In the genomic region with DNA sequence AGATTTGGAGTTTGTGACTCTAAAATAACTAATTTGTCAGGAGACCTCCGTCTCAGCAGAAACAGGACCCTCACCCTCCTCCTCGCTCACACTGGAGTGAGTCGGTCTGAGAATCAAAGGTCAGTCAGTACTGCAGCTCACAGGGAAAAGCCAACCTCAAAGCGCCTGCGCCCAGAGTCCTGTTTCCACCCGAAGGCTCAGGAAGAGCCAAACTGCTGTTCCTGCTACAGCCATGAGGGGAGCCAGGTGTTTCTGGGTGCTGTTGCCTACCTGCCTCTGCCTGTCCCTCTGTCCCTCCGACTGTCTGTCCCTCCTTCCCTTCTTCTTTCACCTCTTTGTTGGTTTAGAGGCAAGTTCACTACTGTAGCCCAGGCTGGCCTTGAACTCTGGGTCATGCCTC, we compare ENCODE assay signal across 12 mouse cellular contexts. TPM values are rescaled to one million over a fixed set of nuclear protein-coding genes. Genes with fewer than 3 reads are reported as not detected.
DNase-seq lines count a peak whose midpoint lies in the region; ATAC-seq and TF ChIP-seq lines count a peak whose summit lies in the region.
"Had no signal": no experiment of that assay in that cellular context is flagged by ENCODE, and none has a peak within 500 bp of the region (broad histone marks: within the 10 kb centered on the region; RNA-seq: fewer than 3 reads in every experiment).

No protein-coding gene starts in this region.

- H3K4me3 ChIP-seq in stomach, postnatal 0 days (ENCODE audit: low read depth, low read length): no peak overlapping the region

- no peaks in the 10 kb centered on the region for H3K4me1 ChIP-seq in stomach, postnatal 0 days (replicated peaks; ENCODE audit: control insufficient read depth, insufficient read depth)

- no peak overlapping the region for H3K27ac ChIP-seq in stomach, postnatal 0 days (replicated peaks)

- H3K4me2 ChIP-seq in stomach, postnatal 0 days (replicated peaks; ENCODE audit: low read depth): no peak overlapping the region

- no peak for TF ChIP-seq EP300 in stomach, postnatal 0 days (optimal IDR thresholded peaks at IDR 0.05)

- peak; percentile 58 for TF ChIP-seq CTCF in stomach, postnatal 0 days (IDR thresholded peaks at IDR 0.05; ENCODE audit: low read depth)

- peak; percentile 4 for DNase-seq in gastrocnemius, postnatal 10 days
- no peak for DNase-seq in gastrocnemius, postnatal 4 days (ENCODE audit: low spot score in 2 of 2)
- DNase-seq in thymus, postnatal 0 days (ENCODE audit: low spot score): peak; percentile 16
- no peak for DNase-seq in thymus, adult 18-20 months
- DNase-seq in kidney, postnatal 25 days: peak; percentile 62 to 81
- peak; percentile 62 for DNase-seq in stomach, postnatal 0 days (ENCODE audit: low spot score)
- no peak for DNase-seq in left cerebral cortex, adult 18-20 months (ENCODE audit: low spot score in 2 of 2)
- no peak for DNase-seq in cerebellum, postnatal 25 days

- H3K9ac ChIP-seq in stomach, postnatal 0 days (ENCODE audit: low read length): no peak overlapping the region

- H3K36me3 ChIP-seq in stomach, postnatal 0 days (ENCODE audit: control insufficient read depth, insufficient read depth, low read length): no peaks in the 10 kb centered on the region

- 37% methylated on average over 7 of the region's 7 CpGs for WGBS in stomach, postnatal 0 days

- no peaks in the 10 kb centered on the region for H3K9me3 ChIP-seq in stomach, postnatal 0 days (ENCODE audit: control insufficient read depth, low read length)

- 0 out of 2 replicates have a peak, but pooled peaks have one; percentile 22 for ATAC-seq in stomach, postnatal 0 days (ENCODE audit: low FRiP score, low TSS enrichment)

- H3K27me3 ChIP-seq in stomach, postnatal 0 days (ENCODE audit: control insufficient read depth, insufficient read depth, low read length): no peaks in the 10 kb centered on the region

RNA-seq across cellular contexts. Expression of a gene that starts 5.0 kb away (rescaled TPM):
- total RNA-seq in gastrocnemius, postnatal 10 days (2021): under 1 TPM in 1 of 2 experiments, not detected in 1; 0.09 TPM
- total RNA-seq in gastrocnemius, postnatal 4 days (2021): under 1 TPM; 0.56 to 0.57 TPM
- polyA plus RNA-seq in thymus, postnatal 0 days (2015; fragmentation: Nextera tagmentation; extraction: Ambion mirVana): 1.4 and 2.2 TPM in 2 replicates
- polyA plus RNA-seq in stomach, postnatal 0 days (2015; fragmentation: Nextera tagmentation; extraction: Ambion mirVana): 1.2 and 2.2 TPM in 2 replicates
- total RNA-seq in left cerebral cortex, adult 18-20 months (2021): 10 to 100 TPM in 1 of 2 experiments, 1 to 10 TPM in 1; 8.6 to 10.7 TPM
- total RNA-seq: adrenal gland, postnatal 25 days had no signal

RNA-seq across cellular contexts. Expression of a gene that starts 33.5 kb away (rescaled TPM):
- total RNA-seq in gastrocnemius, postnatal 10 days (2021): not detected
- not detected for total RNA-seq in gastrocnemius, postnatal 4 days (2021)
- polyA plus RNA-seq in thymus, postnatal 0 days (2015; fragmentation: Nextera tagmentation; extraction: Ambion mirVana): not detected in 2 replicates
- 0.18 TPM in 1 of 2 replicates, not detected in the other for polyA plus RNA-seq in stomach, postnatal 0 days (2015; fragmentation: Nextera tagmentation; extraction: Ambion mirVana)
- total RNA-seq in left cerebral cortex, adult 18-20 months (2021): not detected
- total RNA-seq: adrenal gland, postnatal 25 days; common myeloid progenitor, adult 5-6 weeks; left cerebral cortex, postnatal 14 days had no signal
- polyA plus RNA-seq: heart, postnatal 0 days had no signal

RNA-seq across cellular contexts. Expression of a gene that starts 41.6 kb away (rescaled TPM):
- total RNA-seq in gastrocnemius, postnatal 10 days (2021): 10 to 100 TPM; 35.9 to 42.8 TPM
- 10 to 100 TPM; 60.7 to 64.6 TPM for total RNA-seq in gastrocnemius, postnatal 4 days (2021)
- 64.7 and 65.8 TPM in 2 replicates for polyA plus RNA-seq in thymus, postnatal 0 days (2015; fragmentation: Nextera tagmentation; extraction: Ambion mirVana)
- 37.6 and 38.3 TPM in 2 replicates for polyA plus RNA-seq in stomach, postnatal 0 days (2015; fragmentation: Nextera tagmentation; extraction: Ambion mirVana)
- 10 to 100 TPM; 67.7 to 71.2 TPM for total RNA-seq in left cerebral cortex, adult 18-20 months (2021)

RNA-seq across cellular contexts. Expression of a gene that starts 51.9 kb away (rescaled TPM):
- total RNA-seq in gastrocnemius, postnatal 10 days (2021): not detected
- not detected for total RNA-seq in gastrocnemius, postnatal 4 days (2021)
- 0.10 TPM in 1 of 2 replicates, not detected in the other for polyA plus RNA-seq in thymus, postnatal 0 days (2015; fragmentation: Nextera tagmentation; extraction: Ambion mirVana)
- polyA plus RNA-seq in stomach, postnatal 0 days (2015; fragmentation: Nextera tagmentation; extraction: Ambion mirVana): 12.7 TPM in 2 replicates
- total RNA-seq in left cerebral cortex, adult 18-20 months (2021): under 1 TPM; 0.53 to 0.54 TPM
- total RNA-seq: common myeloid progenitor, adult 5-6 weeks had no signal

Comparison
In these comparisons a context has a peak if more than half of its experiments do, and no peak if none do; other contexts are left out.
1. DNase-seq: peak in gastrocnemius, postnatal 10 days (single experiment), thymus, postnatal 0 days (single experiment), kidney, postnatal 25 days (2 of 2) and stomach, postnatal 0 days (single experiment); none in gastrocnemius, postnatal 4 days (0 of 2), thymus, adult 18-20 months (0 of 2), left cerebral cortex, adult 18-20 months (0 of 2) and cerebellum, postnatal 25 days (0 of 2).
2. RNA of a gene that starts 5.0 kb away (total RNA-seq): 8.6 to 10.7 TPM in left cerebral cortex, adult 18-20 months; 0.56 to 0.57 TPM in gastrocnemius, postnatal 4 days and 0.09 TPM in gastrocnemius, postnatal 10 days; every median in the first group is over 4 times any median in the second.